23 mouse cellular contexts compared by ENCODE assay signal in the genomic region with DNA sequence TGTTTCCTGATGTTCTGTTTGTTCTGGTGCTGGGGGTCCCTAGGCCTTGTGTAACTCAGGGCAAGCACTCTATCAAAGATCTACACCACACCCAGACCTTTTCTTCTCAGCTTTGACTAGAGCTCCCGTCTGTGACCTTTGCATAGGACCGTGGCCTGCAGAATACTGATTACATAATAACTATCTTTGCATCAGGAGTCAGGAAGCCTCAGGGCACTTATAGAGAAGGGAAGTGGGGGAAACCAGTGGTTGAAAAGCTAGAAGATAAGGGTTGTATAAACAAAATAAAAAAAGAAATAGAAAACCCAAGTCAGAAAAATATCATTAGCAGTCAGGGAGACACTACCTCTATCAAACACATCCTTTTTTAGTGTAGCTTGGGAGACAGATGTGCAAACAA. TPM values are rescaled to one million over a fixed set of nuclear protein-coding genes. Genes with fewer than 3 reads are reported as not detected.
DNase-seq lines count a peak whose midpoint lies in the region; ATAC-seq and TF ChIP-seq lines count a peak whose summit lies in the region.
"Had no signal": no experiment of that assay in that cellular context is flagged by ENCODE, and none has a peak within 500 bp of the region (broad histone marks: within the 10 kb centered on the region; RNA-seq: fewer than 3 reads in every experiment).

No protein-coding gene starts in this region.

- peak overlapping the region; percentile 44 for H3K9ac ChIP-seq in liver, embryonic 16.5 days (ENCODE audit: low read depth, low read length)
- no peak overlapping the region for H3K9ac ChIP-seq in forebrain, postnatal 0 days
- H3K9ac ChIP-seq: limb, embryonic 13.5 days; lung, embryonic 15.5 days; midbrain, embryonic 15.5 days; stomach, embryonic 15.5 days had no signal

- no peaks in the 10 kb centered on the region for H3K9me3 ChIP-seq in liver, embryonic 16.5 days (replicated peaks; ENCODE audit: control insufficient read depth, low read length)
- H3K9me3 ChIP-seq in forebrain, postnatal 0 days (ENCODE audit: low read length): no peaks in the 10 kb centered on the region
- H3K9me3 ChIP-seq: limb, embryonic 13.5 days; lung, embryonic 15.5 days; midbrain, embryonic 15.5 days; stomach, embryonic 15.5 days had no signal

- no peaks in the 10 kb centered on the region for H3K36me3 ChIP-seq in liver, embryonic 16.5 days (ENCODE audit: control insufficient read depth, insufficient read depth)
- H3K36me3 ChIP-seq in forebrain, postnatal 0 days (ENCODE audit: insufficient read depth): no peaks in the 10 kb centered on the region
- H3K36me3 ChIP-seq: limb, embryonic 13.5 days; lung, embryonic 15.5 days; midbrain, embryonic 15.5 days; stomach, embryonic 15.5 days had no signal

- no peaks in the 10 kb centered on the region for H3K27me3 ChIP-seq in liver, embryonic 16.5 days (ENCODE audit: control insufficient read depth, insufficient read depth, low read depth, low read length)
- H3K27me3 ChIP-seq in forebrain, postnatal 0 days (ENCODE audit: insufficient read depth, low read length): no peaks in the 10 kb centered on the region
- H3K27me3 ChIP-seq: CH12.LX; limb, embryonic 13.5 days; lung, embryonic 15.5 days; midbrain, embryonic 15.5 days; stomach, embryonic 15.5 days had no signal

- peak overlapping the region; percentile 44 for H3K4me2 ChIP-seq in liver, embryonic 16.5 days (ENCODE audit: low read depth, low read length)
- H3K4me2 ChIP-seq in forebrain, postnatal 0 days (ENCODE audit: low read depth): no peak overlapping the region
- H3K4me2 ChIP-seq: limb, embryonic 13.5 days; lung, embryonic 15.5 days; midbrain, embryonic 15.5 days; stomach, embryonic 15.5 days had no signal

- no peak for TF ChIP-seq CTCF in forebrain, postnatal 0 days (IDR thresholded peaks at IDR 0.05; ENCODE audit: low read depth)

- peaks cover 35% of the 10 kb centered on the region for H3K4me1 ChIP-seq in liver, embryonic 16.5 days (ENCODE audit: control insufficient read depth, low read depth, low read length)
- no peaks in the 10 kb centered on the region for H3K4me1 ChIP-seq in forebrain, postnatal 0 days (ENCODE audit: insufficient read depth)
- H3K4me1 ChIP-seq: limb, embryonic 13.5 days; lung, embryonic 15.5 days; midbrain, embryonic 15.5 days had no signal

- peak; percentile 91 for DNase-seq in 416B (ENCODE audit: low read depth)
- peak; percentile 49 for DNase-seq in ZHBTc4 (ENCODE audit: low read depth, low spot score)
- DNase-seq in induced T-regulatory cell, adult 2 months (ENCODE audit: low read depth): peak; percentile 15
- DNase-seq in ovary, adult 18-20 months (ENCODE audit: low spot score): no peak
- DNase-seq in kidney, postnatal 4 days: no peak
- DNase-seq in forebrain, postnatal 0 days: no peak
- DNase-seq: adrenal gland, adult 8-10 months; cerebellum, postnatal 14 days; embryo, embryonic 11 days; heart, adult 2 months; kidney, adult 18-20 months; layer of hippocampus, postnatal 36 days; right cerebral cortex, postnatal 25 days; thymus, adult 18-20 months had no signal

- 7% methylated on average over 2 of the region's 2 CpGs for WGBS in liver, embryonic 16.5 days (ENCODE audit: insufficient replicate concordance)
- 90% methylated on average over 2 of the region's 2 CpGs for WGBS in forebrain, postnatal 0 days

- ATAC-seq in liver, embryonic 16.5 days (ENCODE audit: low read depth): peak; percentile 24
- no peak for ATAC-seq in forebrain, postnatal 0 days
- ATAC-seq: midbrain, embryonic 15.5 days had no signal

- peak overlapping the region; percentile 92 for H3K27ac ChIP-seq in liver, embryonic 16.5 days (ENCODE audit: low read length)
- no peak overlapping the region for H3K27ac ChIP-seq in forebrain, postnatal 0 days (ENCODE audit: low read depth, low read length)
- H3K27ac ChIP-seq: heart, adult 2 months; kidney, postnatal 0 days; limb, embryonic 13.5 days; lung, embryonic 15.5 days; macrophage; midbrain, embryonic 15.5 days; stomach, embryonic 15.5 days had no signal

- peak overlapping the region; percentile 32 for H3K4me3 ChIP-seq in liver, embryonic 16.5 days (ENCODE audit: low read depth, low read length)
- H3K4me3 ChIP-seq in forebrain, postnatal 0 days (ENCODE audit: low read depth, low read length): no peak overlapping the region
- H3K4me3 ChIP-seq: heart, adult 2 months; limb, embryonic 13.5 days; lung, embryonic 15.5 days; midbrain, embryonic 15.5 days; myocyte; stomach, embryonic 15.5 days had no signal

RNA-seq across cellular contexts. Expression of a gene that starts 20.6 kb away (rescaled TPM):
- polyA plus RNA-seq in liver, embryonic 16.5 days (2015; fragmentation: Nextera tagmentation; extraction: Ambion mirVana): 23.6 and 24.6 TPM in 2 replicates
- 70.5 and 93.6 TPM in 2 replicates for total RNA-seq in forebrain, postnatal 0 days (2014; rRNA removed)
- 18.2 and 27.6 TPM in 2 replicates for polyA plus RNA-seq in forebrain, postnatal 0 days (2015; fragmentation: Nextera tagmentation; extraction: Ambion mirVana)

Comparison
In these comparisons a context has a peak if more than half of its experiments do, and no peak if none do; other contexts are left out.
1. DNase-seq: peak in 416B (single experiment), ZHBTc4 (single experiment) and induced T-regulatory cell, adult 2 months (single experiment); none in ovary, adult 18-20 months (single experiment), kidney, postnatal 4 days (0 of 2) and forebrain, postnatal 0 days (single experiment).